Mouse (Mus musculus) ES-E14 (cell line): ENCODE data around the gene Ttll9.

Experiments
- CHD2 ChIP-seq: IDR thresholded peaks from 2 replicates; pipeline ENCODE4 v1.6.1; 2014; ENCODE audit warnings: mild to moderate bottlenecking, low read depth, low read length, inconsistent platforms
- HCFC1 ChIP-seq: IDR thresholded peaks from 2 replicates; pipeline ENCODE4 v1.6.1; 2012; ENCODE audit warnings: low read length, inconsistent platforms, borderline replicate concordance; ENCODE audit not compliant: insufficient read depth
- ZC3H11A ChIP-seq: IDR thresholded peaks from 2 replicates; pipeline ENCODE4 v1.6.1; 2012; ENCODE audit warnings: low read depth, mild to moderate bottlenecking, inconsistent platforms, low read length, borderline replicate concordance
- ZNF384 ChIP-seq: IDR thresholded peaks from 2 replicates; pipeline ENCODE4 v1.6.1; 2012; ENCODE audit warnings: low read depth, low read length, inconsistent platforms

DNA sequence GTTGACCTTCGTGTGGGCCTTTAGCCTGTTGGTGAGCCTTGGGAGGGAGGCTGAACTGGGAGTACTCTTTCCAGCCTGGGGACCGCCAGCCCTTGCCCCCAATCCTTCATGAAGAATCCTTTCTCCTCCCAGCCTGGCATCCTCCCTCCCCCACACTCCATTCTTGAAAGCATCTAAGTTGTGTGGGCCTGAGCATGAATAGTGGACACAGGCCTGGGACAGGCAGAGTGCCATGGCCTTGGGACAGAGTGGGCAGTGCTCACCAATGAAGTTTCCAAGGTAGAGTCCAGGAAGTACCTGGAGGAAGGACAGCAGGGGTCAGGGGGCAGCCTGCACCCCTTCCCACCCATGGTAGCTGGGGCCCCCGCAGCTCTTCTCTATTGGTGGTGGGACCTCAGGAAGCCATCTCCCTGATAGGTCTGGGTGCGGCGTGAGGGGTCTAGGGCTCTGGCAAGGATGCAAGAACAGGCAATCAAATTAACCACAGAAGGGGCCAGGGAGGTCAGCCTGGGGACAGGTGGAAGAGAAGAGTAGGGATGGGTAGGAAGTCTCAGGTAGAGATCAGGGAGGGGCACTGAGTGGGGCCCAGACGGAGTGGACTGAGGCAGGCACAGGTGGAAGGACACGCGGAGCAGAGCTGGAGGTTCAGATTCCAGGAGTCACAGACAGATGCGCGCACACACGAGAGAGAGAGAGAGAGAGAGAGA lies 11.8 kb upstream of the Ttll9 start:
- TF ChIP-seq ZC3H11A (no peak), ZNF384 (no peak), CHD2 (no peak), HCFC1 (no peak)
